Mouse (Mus musculus) forebrain, embryonic 12.5 days (tissue): ENCODE data around the gene Ptgds. TPM values are rescaled to one million over a fixed set of nuclear protein-coding genes. Genes with fewer than 3 reads are reported as not detected.

Experiments used
- microRNA-seq: library from miRNA; unstranded; fragments of <30 nt; microRNA quantifications from one replicate; pipeline ENCODE4, GENCODE M21; 2017
- polyA plus RNA-seq: library from polyadenylated mRNA; unstranded; fragments of >200 nt; fragmentation: Nextera tagmentation; extraction: Ambion mirVana; gene quantifications from 2 replicates; pipeline ENCODE4 v1.2.1, GENCODE M21; 2016

The Ptgds gene
- polyA plus RNA-seq, 1 experiment from 2014 or later: 0.69 TPM

Small RNA genes within 50 kb of the gene (microRNA-seq; reads per million reads assigned to microRNA genes)
- not detected for gene Mir3087

Other genes starting within 250 kb of the Ptgds start
- gene Tubb4b, start 245.3 kb downstream of the Ptgds start, polyA plus RNA-seq: 496 and 501 TPM in 2 replicates
- not detected in 2 replicates for gene Slc34a3, start 235.7 kb downstream of the Ptgds start, polyA plus RNA-seq
- gene Rnf224, start 233.3 kb downstream of the Ptgds start, polyA plus RNA-seq: not detected in 2 replicates
- 30.2 and 37.9 TPM in 2 replicates for gene Rnf208, start 227.8 kb downstream of the Ptgds start, polyA plus RNA-seq
- not detected in 2 replicates for gene Cysrt1, start 227.6 kb downstream of the Ptgds start, polyA plus RNA-seq
- 4.2 and 6.0 TPM in 2 replicates for gene AL732309.1, start 223.2 kb downstream of the Ptgds start, polyA plus RNA-seq
- gene Tmem203, start 214.6 kb downstream of the Ptgds start, polyA plus RNA-seq: 17.6 and 18.1 TPM in 2 replicates
- 9.3 and 10.0 TPM in 2 replicates for gene Tprn, start 207.4 kb downstream of the Ptgds start, polyA plus RNA-seq
- 207 and 224 TPM in 2 replicates for gene Ssna1, start 197.6 kb downstream of the Ptgds start, polyA plus RNA-seq
- 134 and 141 TPM in 2 replicates for gene Anapc2, start 197.6 kb downstream of the Ptgds start, polyA plus RNA-seq
- gene Tmem210, start 181.9 kb downstream of the Ptgds start, polyA plus RNA-seq: not detected in 2 replicates
- not detected in 2 replicates for gene Lrrc26, start 180.1 kb downstream of the Ptgds start, polyA plus RNA-seq
- gene Grin1, start 150.9 kb downstream of the Ptgds start, polyA plus RNA-seq: 2.2 and 5.6 TPM in 2 replicates
- 74.8 and 80.8 TPM in 2 replicates for gene Man1b1, start 137.7 kb downstream of the Ptgds start, polyA plus RNA-seq
- 18.0 and 19.9 TPM in 2 replicates for gene Dpp7, start 113.7 kb downstream of the Ptgds start, polyA plus RNA-seq
- gene Uap1l1, start 104.4 kb downstream of the Ptgds start, polyA plus RNA-seq: 4.0 and 4.3 TPM in 2 replicates
- gene Sapcd2, start 97.7 kb downstream of the Ptgds start, polyA plus RNA-seq: 60.8 and 67.8 TPM in 2 replicates
- 0.22 TPM in 1 of 2 replicates, not detected in the other for gene Entpd2, start 74.2 kb downstream of the Ptgds start, polyA plus RNA-seq
- 192 and 198 TPM in 2 replicates for gene Npdc1, start 70.7 kb downstream of the Ptgds start, polyA plus RNA-seq
- gene Fut7, start 46.8 kb downstream of the Ptgds start, polyA plus RNA-seq: 0.14 TPM in 1 of 2 replicates, not detected in the other
- gene Abca2, start 41.3 kb downstream of the Ptgds start, polyA plus RNA-seq: 10.9 and 12.5 TPM in 2 replicates
- 1.1 and 2.0 TPM in 2 replicates for gene Clic3, start 13.2 kb downstream of the Ptgds start, polyA plus RNA-seq
- 34.5 and 39.1 TPM in 2 replicates for gene Paxx, start 9.0 kb downstream of the Ptgds start, polyA plus RNA-seq
- not detected in 2 replicates for gene Lcn12, start 23.9 kb upstream of the Ptgds start, polyA plus RNA-seq
- gene Fbxw5, start 30.7 kb upstream of the Ptgds start, polyA plus RNA-seq: 102 and 110 TPM in 2 replicates
- 4.7 and 5.4 TPM in 2 replicates for gene C8g, start 31.7 kb upstream of the Ptgds start, polyA plus RNA-seq
- 33.8 and 36.8 TPM in 2 replicates for gene Traf2, start 76.9 kb upstream of the Ptgds start, polyA plus RNA-seq
- gene Edf1, start 87.8 kb upstream of the Ptgds start, polyA plus RNA-seq: 332 and 360 TPM in 2 replicates
- 5.2 and 5.9 TPM in 2 replicates for gene Mamdc4, start 104.8 kb upstream of the Ptgds start, polyA plus RNA-seq
- 154 and 158 TPM in 2 replicates for gene Phpt1, start 105.2 kb upstream of the Ptgds start, polyA plus RNA-seq
- 0.91 and 1.5 TPM in 2 replicates for gene Ajm1, start 111.7 kb upstream of the Ptgds start, polyA plus RNA-seq
- 76.6 and 76.8 TPM in 2 replicates for gene Rabl6, start 138.5 kb upstream of the Ptgds start, polyA plus RNA-seq
- gene Ccdc183, start 147.6 kb upstream of the Ptgds start, polyA plus RNA-seq: 0.22 and 0.23 TPM in 2 replicates
- 13.2 and 13.4 TPM in 2 replicates for gene Tmem141, start 152.0 kb upstream of the Ptgds start, polyA plus RNA-seq
- gene Fcna, start 158.0 kb upstream of the Ptgds start, polyA plus RNA-seq: 0.83 and 0.88 TPM in 2 replicates
- gene Lcn8, start 183.1 kb upstream of the Ptgds start, polyA plus RNA-seq: not detected in 2 replicates
- not detected in 2 replicates for gene Lcn5, start 187.9 kb upstream of the Ptgds start, polyA plus RNA-seq
- gene Lcn6, start 206.7 kb upstream of the Ptgds start, polyA plus RNA-seq: not detected in 2 replicates
- gene Lcn10, start 212.7 kb upstream of the Ptgds start, polyA plus RNA-seq: not detected in 2 replicates
- not detected in 2 replicates for gene Obp2a, start 230.0 kb upstream of the Ptgds start, polyA plus RNA-seq
- gene Bmyc, start 236.7 kb upstream of the Ptgds start, polyA plus RNA-seq: 81.0 and 81.8 TPM in 2 replicates